Mouse (Mus musculus): ENCODE measurements at regions not wholly inside any gene's neighbourhood (a gene's known extent, or its start where the extent isn't known, plus 50 kb on each side); places are given as distances from the start of the nearest gene placed in this dataset.

- TF ChIP-seq CTCF (IDR thresholded peaks at IDR 0.05; ENCODE audit: control insufficient read depth, insufficient read depth, low read length) (no peak), POLR2A (IDR thresholded peaks at IDR 0.05; ENCODE audit: borderline replicate concordance, control insufficient read depth, low read depth, low read length) (no peak)
Observed at GRCm38 (mm10) chr8:126804115-126804514, 141.5 kb downstream of the Tomm20 start.

Data from bone marrow, adult 2 months (tissue).